Mouse (Mus musculus): ENCODE data around the gene Spred2. TPM values are rescaled to one million over a fixed set of nuclear protein-coding genes. Genes with fewer than 3 reads are reported as not detected.

The Spred2 gene
- 7.0 and 7.2 TPM in 2 replicates for polyA plus RNA-seq (2014; fragmentation: Nextera tagmentation; extraction: Ambion mirVana)

DNA sequence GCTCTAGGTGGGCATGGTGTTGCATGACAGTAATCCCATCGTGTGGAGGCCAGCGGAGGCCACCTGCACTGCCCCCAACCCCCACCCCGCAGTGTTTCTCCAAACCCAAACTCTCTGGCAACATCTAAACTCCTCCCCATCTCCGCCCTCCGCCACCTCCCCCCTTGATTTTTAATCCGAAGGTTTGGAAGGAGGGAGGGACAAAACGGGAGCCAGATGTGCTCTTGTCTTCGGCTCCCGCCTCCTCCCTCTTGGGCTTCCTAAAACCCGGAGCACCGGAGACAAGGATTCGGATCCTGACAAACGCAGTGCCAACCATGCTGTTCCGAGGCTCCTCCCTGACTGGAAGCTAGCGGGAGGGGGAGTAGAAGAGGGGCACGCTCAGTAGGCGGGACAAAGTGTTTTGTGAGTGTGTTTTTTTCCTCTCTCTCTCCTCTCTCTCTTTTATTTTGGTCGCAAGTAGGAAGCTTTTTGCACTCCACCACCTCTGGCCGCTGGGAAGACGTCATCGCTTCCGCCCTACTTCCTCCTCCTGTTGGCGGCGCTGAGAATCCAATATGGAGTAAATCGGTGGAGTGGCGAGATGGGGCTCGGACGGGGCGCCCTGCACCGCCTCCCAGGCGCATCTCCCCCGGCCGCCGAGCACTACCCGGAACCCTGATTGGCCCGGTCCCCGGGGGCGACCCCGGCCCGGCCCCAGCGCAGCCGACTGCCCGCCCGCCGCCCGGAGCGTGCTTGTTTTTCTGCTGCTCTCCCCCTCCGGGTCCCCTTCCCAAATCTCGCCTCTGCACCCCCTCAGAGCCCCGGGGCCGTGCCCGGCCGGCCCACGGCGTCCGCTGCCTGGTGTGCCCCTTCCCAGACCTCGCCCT is at the start of gene Spred2:
Gene Spred2 (plus strand): TSS at position 488 of the 869 bp plus-strand sequence.
- DNase-seq, result peak; percentile 96
- WGBS, result under 1% methylated on average over 54 of the region's 57 CpGs

DNA sequence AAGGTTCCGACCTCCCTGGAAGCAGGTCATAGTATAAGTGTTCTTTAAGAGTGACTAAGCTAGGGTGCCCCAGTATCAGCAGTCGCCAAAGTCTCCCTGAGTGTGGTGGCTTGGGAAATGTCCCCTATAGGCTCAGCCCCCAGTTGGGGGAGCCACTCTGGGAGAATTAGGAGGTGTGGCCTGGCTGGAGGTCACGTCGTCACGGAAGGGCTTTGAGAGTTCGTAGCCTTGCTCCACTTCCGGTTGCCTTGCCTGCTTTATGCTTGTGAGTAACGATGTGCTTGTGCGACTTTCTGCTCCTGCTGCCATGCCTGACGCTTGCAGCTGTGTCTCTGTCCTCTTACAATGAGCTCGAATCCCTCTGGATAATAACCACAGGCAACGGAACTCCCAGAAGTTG is 48.6 kb upstream of the Spred2 start:
- no peak for TF ChIP-seq CTCF (IDR thresholded peaks at IDR 0.05; ENCODE audit: low read depth)
- Histone ChIP-seq H3K27me3 (ENCODE audit: insufficient read depth, low read length) (no peaks in the 10 kb centered on the region), H3K9ac (no peak overlapping the region), H3K4me2 (no peak overlapping the region), H3K27ac (ENCODE audit: low read depth) (no peak overlapping the region), H3K4me3 (ENCODE audit: low read depth, low read length) (no peak overlapping the region), H3K9me3 (ENCODE audit: low read depth, low read length) (no peaks in the 10 kb centered on the region), H3K36me3 (ENCODE audit: insufficient read depth) (no peaks in the 10 kb centered on the region), H3K4me1 (ENCODE audit: insufficient read depth) (no peaks in the 10 kb centered on the region)
- WGBS, result 31% methylated on average over 12 of the region's 12 CpGs
- ATAC-seq (ENCODE audit: insufficient read depth), result no peak
- peak; percentile 47 for DNase-seq

More for the DNA sequence above, at the start of gene Spred2:
- peak within 1 kb of the TSS; percentile 91 for H3K9ac ChIP-seq
- ATAC-seq (ENCODE audit: insufficient read depth), result peak; percentile 63
- H3K27me3 ChIP-seq (ENCODE audit: insufficient read depth, low read length), result no peaks in the 10 kb centered on the region
- H3K36me3 ChIP-seq (ENCODE audit: insufficient read depth), result no peaks in the 10 kb centered on the region
- H3K4me2 ChIP-seq, result peak within 1 kb of the TSS; percentile 82
- peak within 1 kb of the TSS; percentile 97 for H3K27ac ChIP-seq (ENCODE audit: low read depth)
- H3K9me3 ChIP-seq (ENCODE audit: low read depth, low read length), result no peaks in the 10 kb centered on the region
- H3K4me3 ChIP-seq (ENCODE audit: low read depth, low read length), result peak within 1 kb of the TSS; percentile 88
- TF ChIP-seq CTCF (IDR thresholded peaks at IDR 0.05; ENCODE audit: low read depth), result peak; percentile 52
- H3K4me1 ChIP-seq (ENCODE audit: insufficient read depth), result peaks cover 4% of the 10 kb centered on the region

GRCm38 (mm10) chr11:19875964-19876363 is 48.2 kb upstream of the Spred2 start:
- H3K4me3 ChIP-seq (ENCODE audit: low read depth, low read length), result no peak overlapping the region
- WGBS, result 74% methylated on average over 5 of the region's 5 CpGs
- no peak overlapping the region for H3K4me2 ChIP-seq
- TF ChIP-seq CTCF (IDR thresholded peaks at IDR 0.05; ENCODE audit: low read depth), result no peak
- no peak overlapping the region for H3K9ac ChIP-seq
- H3K36me3 ChIP-seq (ENCODE audit: insufficient read depth), result no peaks in the 10 kb centered on the region
- no peaks in the 10 kb centered on the region for H3K4me1 ChIP-seq (ENCODE audit: insufficient read depth)
- H3K9me3 ChIP-seq (ENCODE audit: low read depth, low read length), result no peaks in the 10 kb centered on the region
- DNase-seq, result no peak
- H3K27me3 ChIP-seq (ENCODE audit: insufficient read depth, low read length), result no peaks in the 10 kb centered on the region
- ATAC-seq (ENCODE audit: insufficient read depth), result no peak
- no peak overlapping the region for H3K27ac ChIP-seq (ENCODE audit: low read depth)

GRCm38 (mm10) chr11:19877239-19877915 is 46.8 kb upstream of the Spred2 start:
- no peak overlapping the region for H3K4me3 ChIP-seq (ENCODE audit: low read depth, low read length)
- no peaks in the 10 kb centered on the region for H3K9me3 ChIP-seq (ENCODE audit: low read depth, low read length)
- TF ChIP-seq CTCF (IDR thresholded peaks at IDR 0.05; ENCODE audit: low read depth), result no peak
- no peak overlapping the region for H3K9ac ChIP-seq
- H3K4me2 ChIP-seq, result no peak overlapping the region
- peak; percentile 5 for DNase-seq
- no peak for ATAC-seq (ENCODE audit: insufficient read depth)
- WGBS, result 54% methylated on average over 4 of the region's 4 CpGs
- H3K4me1 ChIP-seq (ENCODE audit: insufficient read depth), result no peaks in the 10 kb centered on the region
- no peaks in the 10 kb centered on the region for H3K36me3 ChIP-seq (ENCODE audit: insufficient read depth)
- H3K27ac ChIP-seq (ENCODE audit: low read depth), result no peak overlapping the region
- no peaks in the 10 kb centered on the region for H3K27me3 ChIP-seq (ENCODE audit: insufficient read depth, low read length)

- Histone ChIP-seq H3K27me3 (ENCODE audit: insufficient read depth, low read length) (no peaks in the 10 kb centered on the region), H3K27ac (ENCODE audit: low read depth) (no peak overlapping the region), H3K4me3 (ENCODE audit: low read depth, low read length) (no peak overlapping the region), H3K36me3 (ENCODE audit: insufficient read depth) (no peaks in the 10 kb centered on the region), H3K9me3 (ENCODE audit: low read depth, low read length) (no peaks in the 10 kb centered on the region), H3K4me1 (ENCODE audit: insufficient read depth) (no peaks in the 10 kb centered on the region), H3K9ac (no peak overlapping the region), H3K4me2 (no peak overlapping the region)
- DNase-seq, result no peak
- no peak for TF ChIP-seq CTCF (IDR thresholded peaks at IDR 0.05; ENCODE audit: low read depth)
- ATAC-seq (ENCODE audit: insufficient read depth), result no peak
- 94% methylated on average over 2 of the region's 2 CpGs for WGBS
Observed at GRCm38 (mm10) chr11:19881342-19881741, 42.8 kb upstream of the Spred2 start.

DNA sequence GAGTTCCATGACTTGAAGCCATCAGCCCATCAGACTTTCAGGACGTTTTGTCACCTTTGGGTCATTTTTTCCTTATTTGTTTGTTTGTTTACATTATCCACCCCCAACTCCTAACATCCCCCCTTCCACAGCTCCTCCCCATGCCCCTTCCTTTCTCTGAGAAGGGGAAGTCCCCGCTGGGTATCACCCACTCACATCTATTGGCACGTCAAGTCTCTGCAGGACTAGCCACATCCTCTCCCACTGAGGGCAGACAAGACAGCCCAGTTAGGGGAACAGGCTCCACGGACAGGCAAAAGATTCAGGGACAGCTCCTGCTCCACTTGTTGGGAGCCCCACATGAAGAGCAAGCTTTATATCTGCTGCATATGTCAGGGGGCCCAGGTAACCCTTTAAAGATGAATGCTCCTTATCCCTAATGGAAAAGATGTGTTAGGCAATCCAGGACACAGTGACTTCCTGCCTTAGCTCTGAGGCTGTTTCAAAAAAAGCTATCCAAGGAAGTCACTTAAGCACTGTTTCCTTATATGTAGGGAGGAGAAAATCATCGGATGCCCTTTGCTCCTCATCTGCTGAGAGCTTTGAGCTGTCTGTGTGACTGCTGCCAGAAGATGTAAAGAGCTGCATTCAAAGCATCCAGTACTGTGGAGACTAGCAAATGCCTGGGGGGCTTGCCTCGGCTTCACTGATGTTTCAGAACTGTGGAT is 33.3 kb upstream of the Spred2 start:
- H3K27me3 ChIP-seq (ENCODE audit: insufficient read depth, low read length), result no peaks in the 10 kb centered on the region
- no peaks in the 10 kb centered on the region for H3K9me3 ChIP-seq (ENCODE audit: low read depth, low read length)
- H3K4me1 ChIP-seq (ENCODE audit: insufficient read depth), result 0 out of 2 replicates have a peak, but pooled peaks cover 3% of the 10 kb centered on the region
- no peak for TF ChIP-seq CTCF (IDR thresholded peaks at IDR 0.05; ENCODE audit: low read depth)
- 28% methylated on average over 6 of the region's 6 CpGs for WGBS
- H3K27ac ChIP-seq (ENCODE audit: low read depth), result no peak overlapping the region; the same call in 1 of the 2 replicates
- DNase-seq (peak; percentile 48), ATAC-seq (ENCODE audit: insufficient read depth) (no peak)
- H3K4me3 ChIP-seq (ENCODE audit: low read depth, low read length), result no peak overlapping the region
- H3K4me2 ChIP-seq, result no peak overlapping the region
- no peak overlapping the region for H3K9ac ChIP-seq
- no peaks in the 10 kb centered on the region for H3K36me3 ChIP-seq (ENCODE audit: insufficient read depth)
